Mouse (Mus musculus) forebrain, embryonic 14.5 days (tissue): Measurements from ENCODE around the gene Arhgef9. TPM values are rescaled to one million over a fixed set of nuclear protein-coding genes. Genes with fewer than 3 reads are reported as not detected.

Experiments
- ATAC-seq: fragments of 200-750 bp; cut with Nextera tagmentation; 2 replicates; pipeline ENCODE4 v1.8.0; 2017; ENCODE audit warnings: mild to moderate bottlenecking, moderate library complexity
- DNase-seq: peaks from one replicate; pipeline ENCODE4 v3.0.0-alpha.2; 2015; ENCODE audit warnings: low spot score
- H3K27ac ChIP-seq: fragments of 300-500 bp; sonication (generic); 2 replicates; pipeline ENCODE4 v1.5.1; 2014; ENCODE audit warnings: low read depth, mild to moderate bottlenecking, control low read depth, low read length, moderate library complexity
- H3K27me3 ChIP-seq: fragments of 300-500 bp; sonication (generic); replicated peaks from 2 replicates; pipeline ENCODE4 v1.6.1; 2014; ENCODE audit warnings: low read length, control low read depth, mixed read lengths; ENCODE audit not compliant: control insufficient read depth, insufficient read depth
- H3K36me3 ChIP-seq: fragments of 300-500 bp; sonication (generic); 2 replicates; pipeline ENCODE4 v1.6.1; 2014; ENCODE audit warnings: low read length, control low read depth; ENCODE audit not compliant: control insufficient read depth, insufficient read depth
- H3K4me1 ChIP-seq: fragments of 300-500 bp; sonication (generic); 2 replicates; pipeline ENCODE4 v1.6.1; 2014; ENCODE audit warnings: antibody characterized with exemption, low read length, control low read depth; ENCODE audit not compliant: control insufficient read depth, insufficient read depth
- H3K4me2 ChIP-seq: fragments of 300-500 bp; sonication (generic); 2 replicates; pipeline ENCODE4 v1.6.1; 2014; ENCODE audit warnings: mild to moderate bottlenecking, control low read depth, low read length
- H3K4me3 ChIP-seq: fragments of 300-500 bp; sonication (generic); 2 replicates; pipeline ENCODE4 v1.5.1; 2014; ENCODE audit warnings: low read depth, low read length, control low read depth
- H3K9ac ChIP-seq: fragments of 300-500 bp; sonication (generic); 2 replicates; pipeline ENCODE4 v1.6.1; 2014; ENCODE audit warnings: mild to moderate bottlenecking, low read length, control low read depth, moderate library complexity
- H3K9me3 ChIP-seq: fragments of 300-500 bp; sonication (generic); replicated peaks from 2 replicates; pipeline ENCODE4 v1.6.1; 2016; ENCODE audit warnings: low read length, control low read depth, mixed read lengths; ENCODE audit not compliant: control insufficient read depth
- WGBS: fragments of 180-500 bp; shearing (Covaris S2); extraction: QIAGEN DNeasy Blood & Tissue Kit; methylation state at CpG from one replicate; pipeline ENCODE4 v1.1.7; 2014; 5-methylcytosine and 5-hydroxymethylcytosine counted together
- polyA plus RNA-seq: library from polyadenylated mRNA; unstranded; fragments of >200 nt; fragmentation: Nextera tagmentation; extraction: Ambion mirVana; gene quantifications from 2 replicates; pipeline ENCODE4 v1.2.1, GENCODE M21; 2014

Gene Arhgef9
- polyA plus RNA-seq, 1 experiment from 2014 or later: 30.5 TPM

GRCm38 (mm10) chrX:95027907-95028306 is 168.7 kb downstream of the Arhgef9 start:
- Histone ChIP-seq H3K27ac (no peak overlapping the region), H3K36me3 (no peaks in the 10 kb centered on the region), H3K4me2 (no peak overlapping the region), H3K9me3 (no peaks in the 10 kb centered on the region), H3K27me3 (no peaks in the 10 kb centered on the region), H3K4me3 (no peak overlapping the region), H3K4me1 (no peaks in the 10 kb centered on the region), H3K9ac (no peak overlapping the region)
- WGBS: 72% methylated on average over 5 of the region's 5 CpGs
- DNase-seq (no peak), ATAC-seq (no peak)

GRCm38 (mm10) chrX:95026361-95026892 is 170.2 kb downstream of the Arhgef9 start, which contains the start of gene Spin4:
Spin4 (minus strand) TSS chrX:95026682.
- Histone ChIP-seq H3K27me3 (no peaks in the 10 kb centered on the region), H3K9me3 (no peaks in the 10 kb centered on the region), H3K9ac (peak within 1 kb of the TSS; percentile 66), H3K36me3 (no peaks in the 10 kb centered on the region), H3K4me3 (peak within 1 kb of the TSS; percentile 46), H3K4me1 (no peaks in the 10 kb centered on the region), H3K27ac (peak within 1 kb of the TSS; percentile 80), H3K4me2 (peak within 1 kb of the TSS; percentile 57)
- ATAC-seq (peak; percentile 94), DNase-seq (peak; percentile 87)
- 31% methylated on average over 30 of the region's 30 CpGs for WGBS

DNA sequence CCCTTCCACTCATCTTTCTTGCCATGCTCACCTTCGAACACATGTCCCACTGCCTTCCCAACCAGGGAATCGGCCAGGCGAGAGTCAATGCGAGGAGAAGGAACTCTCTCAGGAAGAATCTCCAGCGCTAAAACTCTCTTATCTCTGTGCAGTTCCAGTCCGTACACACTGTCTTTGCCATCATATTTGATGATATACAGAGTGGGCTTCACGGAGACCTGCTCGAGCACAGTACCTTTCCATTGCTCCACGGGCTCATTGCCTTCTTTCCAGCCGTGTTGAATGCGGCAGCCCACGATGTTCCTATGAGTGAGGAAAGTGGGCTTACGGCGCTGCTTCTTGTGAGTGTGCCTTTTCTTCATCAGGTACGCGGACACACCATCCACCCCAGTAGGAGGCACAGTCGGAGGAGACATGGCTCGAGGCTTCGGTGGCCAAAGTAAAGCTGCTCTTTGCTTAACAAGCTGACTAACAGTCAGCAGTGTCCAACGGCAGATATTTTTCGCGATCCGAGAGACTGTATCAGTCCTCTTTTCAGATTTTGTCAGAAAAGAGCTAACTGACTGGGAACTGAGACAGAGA is 170.8 kb downstream of the Arhgef9 start:
- Histone ChIP-seq H3K36me3 (no peaks in the 10 kb centered on the region), H3K4me1 (no peaks in the 10 kb centered on the region), H3K4me2 (peak overlapping the region; percentile 57), H3K9me3 (no peaks in the 10 kb centered on the region), H3K27me3 (no peaks in the 10 kb centered on the region), H3K27ac (peak overlapping the region; percentile 80), H3K9ac (peak overlapping the region; percentile 66), H3K4me3 (peak overlapping the region; percentile 46)
- ATAC-seq (peak; percentile 65), DNase-seq (peak; percentile 26)
- 36% methylated on average over 23 of the region's 23 CpGs for WGBS

GRCm38 (mm10) chrX:95012033-95012432 is 184.6 kb downstream of the Arhgef9 start:
- Histone ChIP-seq H3K4me2 (no peak overlapping the region), H3K9me3 (no peaks in the 10 kb centered on the region), H3K4me1 (no peaks in the 10 kb centered on the region), H3K27me3 (no peaks in the 10 kb centered on the region), H3K9ac (no peak overlapping the region), H3K36me3 (no peaks in the 10 kb centered on the region), H3K27ac (no peak overlapping the region), H3K4me3 (no peak overlapping the region)
- WGBS: 20% methylated on average over 4 of the region's 4 CpGs
- no peak for ATAC-seq
- peak; percentile 69 for DNase-seq

Other genes starting within 250 kb of the Arhgef9 start
- gene Spin4, start 170.2 kb downstream of the Arhgef9 start, polyA plus RNA-seq: 5.0 and 6.3 TPM in 2 replicates
- 6.9 and 9.4 TPM in 2 replicates for gene Amer1, start 248.0 kb upstream of the Arhgef9 start, polyA plus RNA-seq